Mouse (Mus musculus): ENCODE data around the gene Csad.

Gene Csad

DNA sequence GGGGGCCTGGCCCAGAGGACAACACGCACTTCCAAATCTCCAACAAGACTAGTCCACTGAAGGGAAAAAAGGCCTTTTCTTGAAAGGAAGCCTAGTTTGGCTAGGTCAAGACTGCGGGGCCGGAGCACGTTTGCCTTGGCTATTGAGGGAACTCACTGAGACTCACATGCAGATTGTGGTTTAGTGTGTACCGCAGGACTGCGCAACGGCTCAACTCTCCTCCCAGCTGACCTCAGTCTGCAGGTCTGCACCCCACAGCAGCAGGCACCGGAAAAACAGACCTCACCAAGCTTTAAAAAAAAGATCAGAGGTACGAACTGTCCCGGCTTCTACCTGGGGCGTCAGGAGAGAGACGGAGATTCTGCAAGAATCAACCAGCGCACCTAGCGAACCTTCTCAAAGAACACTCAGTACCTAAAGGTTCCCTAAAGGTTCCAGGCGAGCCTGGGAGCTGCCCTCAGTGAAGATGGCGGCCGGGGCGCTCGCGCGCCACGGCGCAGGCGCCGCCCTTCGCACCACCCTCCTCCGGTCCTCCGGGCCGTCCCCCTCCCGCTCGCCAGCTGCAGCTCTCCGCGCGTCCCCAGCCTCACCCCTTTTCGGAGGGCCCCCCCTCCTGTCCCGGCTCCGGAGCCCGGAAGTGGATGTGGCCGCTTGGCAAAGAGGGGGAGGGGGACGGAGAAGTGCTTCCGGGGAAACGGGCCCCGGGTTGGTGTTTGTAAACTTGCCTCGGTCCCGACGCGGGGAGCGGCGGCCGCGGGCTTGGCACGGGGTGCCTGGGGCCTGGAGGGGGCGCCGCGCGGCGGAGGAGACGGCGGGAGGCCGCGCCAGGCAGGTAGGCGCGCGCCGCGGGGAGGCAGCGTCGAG is 1.3 kb downstream of the Csad start, which contains the start of gene Zfp740:
Gene Zfp740, plus strand, starts transcription at position 279 of the 864 bp plus-strand sequence.
- in situ Hi-C loops (cut with MboI, MseI) = no loop called here

DNA sequence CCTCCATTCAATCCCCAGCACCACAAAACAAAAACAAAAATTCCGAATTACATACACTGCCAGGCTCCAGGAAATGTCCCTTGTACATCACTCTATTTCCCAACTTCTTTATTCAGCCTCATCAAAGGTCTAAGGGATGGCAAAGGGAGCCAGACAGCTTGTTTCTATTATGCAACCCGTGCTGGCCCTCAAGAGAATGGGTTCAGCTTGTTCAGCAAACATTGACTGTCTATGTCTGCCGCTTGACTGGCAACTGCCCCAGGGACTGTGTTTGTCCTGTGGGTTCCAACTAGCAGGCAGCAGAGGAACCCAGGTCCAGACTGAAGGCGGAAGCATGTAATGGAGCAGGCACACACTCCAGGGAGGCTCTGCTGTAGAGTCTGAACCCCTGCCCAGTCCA is 5.7 kb downstream of the Csad start:
- in situ Hi-C loops (cut with MboI, MseI) = no loop called here

DNA sequence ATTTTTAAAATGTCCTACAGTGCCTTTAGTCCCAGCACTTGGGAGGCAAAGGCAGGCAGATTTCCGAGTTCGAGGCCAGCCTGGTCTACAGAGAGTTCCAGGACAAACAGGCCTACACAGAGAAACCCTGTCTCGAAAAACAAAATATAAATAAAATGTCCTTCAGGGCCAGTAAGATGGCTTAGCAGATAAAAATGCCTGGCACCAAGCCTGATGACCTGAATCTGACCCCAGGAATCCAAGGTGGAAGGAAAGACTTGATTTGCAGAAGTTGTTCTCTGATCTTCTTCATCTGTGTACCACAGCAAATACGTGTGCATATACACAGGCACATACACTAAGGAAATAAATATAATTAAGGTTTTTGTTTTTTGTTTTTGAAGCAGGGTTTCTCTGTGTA is 9.2 kb downstream of the Csad start:
- in situ Hi-C loops (cut with MboI, MseI) = no loop called here

DNA sequence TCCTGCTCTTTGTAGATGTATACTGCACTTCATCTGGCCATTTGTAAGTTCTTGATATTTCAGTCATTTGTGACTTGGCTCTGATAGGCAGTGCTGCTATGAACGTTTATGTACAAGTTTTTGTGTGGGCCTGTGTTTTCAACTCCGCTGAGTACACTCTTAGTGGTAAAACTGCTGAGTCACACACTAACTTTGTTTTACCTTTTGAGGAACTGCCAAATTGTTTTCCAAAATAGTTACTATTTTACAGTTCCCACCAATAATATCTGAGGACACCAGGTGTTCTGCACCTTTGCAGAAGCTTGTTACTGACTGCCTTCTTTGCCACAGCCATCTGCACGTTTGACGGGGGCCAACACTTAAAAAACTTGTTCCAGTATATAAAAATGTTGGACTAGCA is 10.1 kb downstream of the Csad start:
- in situ Hi-C loops (cut with MboI, MseI) = no loop called here

DNA sequence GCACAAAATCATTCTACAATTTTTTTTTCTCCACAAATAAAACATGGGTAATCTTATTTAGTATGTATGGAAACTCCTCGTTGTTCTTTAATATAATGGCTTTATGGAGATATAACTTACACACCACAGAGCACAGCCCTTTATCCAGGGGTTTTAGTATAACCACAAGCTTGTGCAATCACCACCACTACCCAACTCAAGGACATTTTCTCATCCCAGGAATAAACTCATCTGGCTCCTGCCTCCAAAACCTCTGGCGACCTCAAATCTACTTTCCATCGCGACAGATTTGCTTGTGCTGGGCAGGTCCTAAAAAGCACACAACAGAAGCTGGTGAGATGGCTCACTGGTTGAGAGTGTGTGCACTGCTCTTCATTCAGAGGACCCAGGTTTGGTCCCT is 10.9 kb downstream of the Csad start:
- in situ Hi-C loops (cut with MboI, MseI) = no loop called here

DNA sequence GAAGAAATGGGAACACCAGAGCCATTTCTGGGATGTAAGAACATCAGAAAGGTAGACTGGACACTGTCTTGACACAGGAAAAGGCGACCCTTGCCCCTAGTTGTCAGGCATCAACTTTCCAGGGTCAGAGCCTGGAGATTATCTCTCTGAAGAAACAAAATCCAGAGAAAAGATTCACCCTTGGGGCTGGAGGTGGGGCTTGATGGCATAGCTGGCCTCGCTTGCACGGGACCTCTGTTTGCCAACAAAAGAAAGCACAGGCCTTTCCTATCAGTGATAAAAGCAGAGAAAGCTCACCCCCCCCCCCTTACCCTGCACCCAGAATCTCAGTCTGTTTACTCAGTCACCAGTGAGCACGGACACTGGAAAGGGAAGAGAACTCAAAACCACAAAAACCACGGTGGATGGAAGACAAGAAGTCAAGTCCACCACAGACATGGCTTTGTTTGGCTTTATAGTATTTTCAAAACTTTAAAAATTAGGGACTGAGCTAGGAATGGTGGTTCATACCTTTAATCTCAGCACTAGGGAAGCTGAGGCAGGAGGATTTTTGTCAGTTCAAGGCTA is 11.6 kb downstream of the Csad start:
- in situ Hi-C loops (cut with MboI, MseI) = no loop called here

DNA sequence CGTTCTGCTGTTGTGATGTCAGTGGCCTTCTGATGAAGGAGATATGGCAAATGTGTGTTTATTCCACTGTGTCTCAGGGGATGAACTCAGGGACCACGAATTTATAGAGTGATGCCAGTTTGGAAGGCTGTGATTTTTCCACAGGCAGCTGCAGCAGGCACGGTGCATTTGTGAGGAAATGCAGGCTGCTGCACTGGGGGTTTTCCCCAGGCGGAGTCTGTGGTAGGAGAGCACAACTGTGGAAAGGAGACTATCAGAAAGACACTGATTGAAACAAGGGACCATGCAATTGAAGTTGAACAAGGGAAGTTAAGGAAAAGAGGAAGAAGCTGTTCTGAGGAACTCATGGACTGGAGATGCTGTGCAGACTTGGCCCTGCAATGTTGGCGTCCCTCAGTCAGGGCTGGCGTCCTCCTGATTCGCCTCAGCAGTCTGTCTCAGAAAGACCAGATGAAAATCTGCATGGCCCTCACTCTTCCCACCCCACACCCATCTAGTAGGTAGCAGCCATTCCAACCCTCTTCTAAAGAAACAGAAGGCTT is 12.2 kb downstream of the Csad start:
- in situ Hi-C loops (cut with MboI, MseI) = no loop called here

DNA sequence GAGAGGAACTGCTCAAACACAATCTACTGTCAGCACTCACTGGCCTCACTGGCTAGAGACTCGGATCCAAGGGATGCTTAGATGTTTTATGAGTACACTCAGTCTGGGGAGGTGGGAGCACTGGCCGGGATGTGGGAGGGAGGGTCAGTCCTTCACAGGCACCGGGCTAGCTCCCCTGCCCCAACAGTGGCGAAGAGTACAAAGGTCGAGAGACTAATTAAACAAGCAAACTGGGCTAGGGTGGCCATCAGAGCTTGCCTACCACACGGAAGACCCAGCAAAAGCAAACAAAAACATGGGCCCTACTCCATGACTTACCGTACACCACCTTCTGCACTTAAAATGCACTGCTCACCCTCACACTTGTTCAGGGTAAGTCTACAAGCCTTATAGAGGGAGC is 12.8 kb downstream of the Csad start:
- in situ Hi-C loops (cut with MboI, MseI) = no loop called here

DNA sequence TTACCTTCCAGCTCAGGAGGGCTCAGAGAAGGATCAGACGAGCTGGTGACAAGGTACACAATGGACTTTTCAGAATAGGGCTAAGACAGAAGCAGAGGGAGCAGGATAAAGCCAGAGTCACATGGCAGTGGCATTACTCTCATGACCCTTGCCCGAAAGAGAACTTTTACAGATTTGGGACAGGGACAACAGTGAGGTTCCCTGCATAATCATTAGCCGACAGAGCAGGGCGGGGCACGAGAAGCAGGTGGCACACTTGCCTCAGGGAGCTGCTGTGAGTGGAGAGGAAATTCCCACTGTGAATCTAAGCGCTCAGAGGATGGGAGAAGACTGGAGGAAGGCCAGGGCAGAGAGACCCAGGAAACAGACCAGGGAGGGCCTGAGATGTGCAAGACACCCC is 15.6 kb downstream of the Csad start:
- in situ Hi-C loops (cut with MboI, MseI) = no loop called here

DNA sequence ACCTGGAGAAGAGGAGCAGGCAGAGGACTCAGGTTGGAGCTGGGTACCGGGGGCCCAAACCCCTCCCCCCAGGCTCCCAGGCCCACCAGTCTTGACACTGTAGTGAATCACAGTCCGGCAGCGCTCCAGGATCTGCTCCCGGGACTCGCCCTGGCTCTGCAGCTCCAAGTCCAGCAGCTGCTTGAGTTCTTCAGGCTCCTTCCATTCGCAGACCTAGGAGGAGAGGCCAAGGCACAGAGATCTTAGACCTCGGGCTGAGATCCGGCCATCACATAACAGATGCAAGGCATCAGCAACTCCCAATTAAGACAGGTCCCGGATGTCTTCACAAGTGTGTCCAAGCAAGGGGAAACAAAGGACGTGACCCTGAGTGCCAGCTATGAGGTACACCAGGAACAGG is 16.4 kb downstream of the Csad start:
- in situ Hi-C loops (cut with MboI, MseI) = no loop called here

DNA sequence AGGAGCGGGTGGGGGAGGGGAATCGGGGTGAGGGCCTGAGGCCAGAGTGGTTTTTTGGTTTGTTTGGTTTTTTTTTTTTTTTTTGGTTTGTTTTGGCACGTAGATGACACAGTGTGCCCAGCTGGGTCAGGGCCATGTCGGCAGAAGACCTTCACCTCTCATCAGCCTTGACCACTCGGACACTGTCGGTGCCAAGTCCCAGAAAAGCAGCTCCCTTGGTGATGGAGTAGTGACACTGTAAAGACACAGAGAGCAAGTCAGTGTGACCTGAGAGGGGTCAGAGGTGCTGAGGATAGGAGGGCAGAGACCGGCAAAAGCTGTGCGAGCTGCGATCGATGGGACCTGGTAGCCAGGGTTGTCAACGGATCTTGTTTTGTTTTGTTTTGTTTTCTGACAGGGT is 18.3 kb downstream of the Csad start:
- in situ Hi-C loops (cut with MboI, MseI) = no loop called here

DNA sequence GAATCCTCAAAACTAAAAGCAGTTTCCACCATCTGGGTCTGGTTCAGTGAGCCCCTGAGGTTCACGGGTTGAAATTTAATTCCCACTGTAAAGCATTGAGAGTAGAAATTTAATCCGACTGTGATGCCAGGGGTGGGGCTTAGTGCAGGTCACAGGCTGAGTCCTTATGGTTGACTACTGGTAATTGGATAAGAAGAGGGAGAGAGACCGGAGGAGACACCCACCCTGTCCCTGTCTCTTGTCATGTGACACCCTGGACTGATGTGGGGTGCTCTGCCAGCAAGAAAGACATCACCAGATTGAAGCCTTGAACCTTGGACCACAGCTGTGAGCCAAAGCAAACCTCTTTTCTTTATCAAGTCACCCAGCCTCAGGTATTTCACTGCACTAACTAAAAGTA is 21.4 kb downstream of the Csad start:
- in situ Hi-C loops (cut with MboI, MseI) = no loop called here

DNA sequence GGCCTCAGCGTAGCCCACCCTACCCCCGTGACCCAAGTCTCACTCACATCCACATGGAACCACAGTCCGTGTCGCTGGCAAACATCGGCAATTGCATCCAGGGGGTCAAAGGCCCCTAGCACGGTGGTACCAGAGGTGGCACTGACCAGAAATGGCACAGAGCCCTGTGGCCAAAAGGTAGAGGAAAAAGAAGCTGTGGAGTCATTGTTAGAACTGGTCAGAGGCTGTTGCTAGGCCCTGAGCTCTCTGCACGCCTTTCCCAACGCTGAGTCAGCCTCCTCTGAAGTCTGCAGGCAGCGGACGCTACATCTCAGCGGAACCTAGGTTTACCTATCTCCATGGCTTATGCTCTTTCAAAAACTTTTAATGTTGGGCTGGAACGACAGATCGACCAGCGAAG is 24.6 kb downstream of the Csad start:
- in situ Hi-C loops (cut with MboI, MseI) = loop anchor here (5.0 kb wide), 1 partner anchor 42 kb away; no protein-coding TSS in a partner anchor

DNA sequence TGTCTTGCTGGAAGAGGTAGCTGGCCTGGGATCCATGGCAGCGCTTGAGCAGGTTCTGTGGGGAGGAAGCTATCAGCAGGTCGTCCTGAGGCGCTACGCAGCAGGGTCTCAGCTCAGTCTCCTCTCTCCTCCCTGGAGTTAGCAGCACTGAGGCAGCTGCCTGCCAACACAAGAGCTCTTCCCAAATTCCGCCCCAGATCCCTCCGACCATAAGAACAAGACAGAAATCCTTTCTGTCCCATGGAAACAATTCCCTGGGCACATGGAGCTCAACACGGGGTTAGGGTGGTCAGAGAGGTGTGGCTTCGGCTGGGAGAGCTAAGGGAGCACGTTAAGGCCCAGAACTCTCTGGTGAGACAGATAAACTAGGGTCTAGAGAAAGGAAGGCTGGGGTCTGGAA is 25.4 kb downstream of the Csad start:
- in situ Hi-C loops (cut with MboI, MseI) = loop anchor here (5.0 kb wide), 1 partner anchor 43 kb away; no protein-coding TSS in a partner anchor

DNA sequence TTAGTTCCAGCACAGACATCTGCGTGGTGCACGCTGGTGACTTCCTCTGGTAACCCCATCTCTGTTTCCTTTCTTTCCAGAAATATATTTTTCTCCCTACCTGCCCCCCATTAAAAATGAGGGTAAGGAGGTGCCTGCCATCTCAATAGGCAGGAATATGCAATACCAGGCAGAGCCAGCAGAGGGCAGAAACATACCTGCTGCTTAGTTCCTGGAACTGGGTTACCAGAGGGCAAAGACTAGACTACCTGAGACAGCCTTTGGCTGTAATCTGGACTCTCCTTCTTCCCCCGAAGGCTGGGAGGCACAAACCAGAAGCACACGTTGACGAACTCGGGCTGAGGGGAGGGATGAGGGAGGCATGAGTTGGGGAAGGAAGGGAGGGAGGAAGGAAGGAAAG is 26.2 kb downstream of the Csad start:
- in situ Hi-C loops (cut with MboI, MseI) = loop anchor here (5.0 kb wide), 1 partner anchor 44 kb away; no protein-coding TSS in a partner anchor

DNA sequence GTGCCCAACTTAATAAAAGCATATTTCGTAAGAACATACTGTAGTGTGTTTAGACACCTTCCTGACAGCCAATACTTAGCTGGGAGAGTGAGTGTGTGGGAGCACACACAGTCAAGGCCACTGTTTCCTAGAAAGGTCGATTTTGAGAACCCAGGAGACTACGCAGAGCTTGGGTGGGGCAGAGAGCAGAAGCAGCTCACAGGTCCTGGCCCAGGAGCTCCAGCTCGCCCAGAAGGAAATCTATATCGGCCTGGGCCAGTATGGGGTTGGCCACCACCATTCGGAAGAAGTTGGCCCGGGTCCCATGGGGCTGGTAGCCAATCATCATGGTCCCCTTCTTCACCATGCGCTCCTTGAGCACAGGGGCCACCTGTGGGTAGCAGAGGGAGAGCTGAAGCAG is 27.1 kb downstream of the Csad start:
- in situ Hi-C loops (cut with MboI, MseI) = loop anchor here (5.0 kb wide), 1 partner anchor 45 kb away; no protein-coding TSS in a partner anchor

DNA sequence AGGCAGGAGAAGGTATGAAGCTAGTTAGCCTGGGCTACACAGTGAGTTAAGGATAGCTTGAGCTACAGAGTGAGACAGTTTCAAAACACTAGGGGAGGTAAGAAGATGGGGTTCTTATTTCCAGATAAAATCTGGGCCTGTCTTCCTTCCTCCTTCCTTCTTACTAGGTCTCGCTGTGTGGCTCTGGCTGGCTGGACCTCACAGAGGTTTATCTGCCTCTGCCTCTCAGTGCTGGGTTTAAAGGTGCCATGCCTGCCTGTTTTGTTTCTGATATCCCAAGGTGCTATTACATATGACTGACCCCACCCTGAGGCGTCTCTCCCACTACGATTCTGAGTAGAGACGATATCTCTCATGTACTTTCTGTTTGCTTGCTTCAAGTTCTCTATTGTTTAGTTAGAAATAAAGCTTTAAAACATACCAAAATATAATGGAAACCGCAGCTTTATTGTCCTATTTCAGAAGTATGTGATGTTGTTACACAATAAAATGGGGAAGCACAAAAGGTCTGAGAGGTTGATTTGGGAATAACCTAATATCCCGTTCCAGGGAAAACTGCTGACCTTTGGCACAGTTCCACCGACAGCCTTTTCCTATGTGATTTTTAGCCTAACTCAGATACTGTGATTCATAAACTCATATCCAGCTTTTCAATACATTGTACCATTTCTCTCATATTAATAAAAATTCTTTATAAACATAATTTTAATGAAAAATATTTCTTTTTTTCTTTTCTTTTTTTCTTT is 27.8 kb downstream of the Csad start:
- in situ Hi-C loops (cut with MboI, MseI) = loop anchor here (5.0 kb wide), 1 partner anchor 46 kb away; no protein-coding TSS in a partner anchor

DNA sequence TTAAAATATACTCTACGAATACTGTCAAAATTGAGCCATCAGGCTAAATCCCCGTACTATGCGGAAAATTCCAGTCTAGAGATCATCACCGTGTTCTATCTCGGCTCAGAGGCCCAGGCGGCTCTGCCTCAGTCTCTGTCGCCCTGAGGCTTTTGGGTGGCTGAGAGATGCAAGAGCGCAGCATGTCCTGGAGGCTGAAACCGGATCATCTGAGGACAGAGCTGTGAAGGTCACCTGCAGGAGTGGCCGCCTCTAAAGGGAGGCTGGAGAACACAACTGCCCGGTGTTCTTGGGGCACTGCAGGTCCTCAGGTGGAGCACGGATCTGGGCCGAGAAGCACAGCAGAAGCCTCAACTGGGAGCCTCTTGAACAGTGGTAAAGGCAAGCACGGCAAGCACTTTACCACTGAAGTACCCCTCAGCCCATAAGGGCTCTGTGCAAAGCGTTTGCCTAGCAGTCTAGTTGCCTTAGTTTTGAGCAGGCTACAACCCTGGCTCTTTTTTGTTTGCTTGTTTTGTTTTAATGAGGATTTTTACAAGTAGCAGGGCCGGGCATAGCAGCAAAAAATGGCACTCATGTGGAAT is 28.7 kb downstream of the Csad start:
- in situ Hi-C loops (cut with MboI, MseI) = loop anchor here (5.0 kb wide), 1 partner anchor 46 kb away; no protein-coding TSS in a partner anchor

DNA sequence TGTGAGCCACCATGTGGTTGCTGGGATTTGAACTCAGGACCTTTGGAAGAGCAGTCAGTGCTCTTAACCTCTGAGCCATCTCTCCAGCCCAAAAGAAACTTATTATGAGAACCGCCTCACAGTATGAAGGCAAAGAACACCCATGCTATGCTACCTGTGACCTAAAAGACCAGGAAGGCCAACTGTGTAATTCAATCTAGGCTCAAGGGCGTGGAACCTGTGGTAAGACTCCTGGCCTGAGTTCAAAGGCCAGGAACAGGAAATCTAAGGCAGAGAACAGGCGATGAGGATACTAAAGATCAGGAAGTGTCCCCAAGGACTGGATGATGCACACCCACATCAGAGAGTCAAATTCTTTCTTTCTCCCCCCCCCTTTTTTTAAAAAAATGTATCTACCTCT is 30.9 kb downstream of the Csad start:
- in situ Hi-C loops (cut with MboI, MseI) = no loop called here

DNA sequence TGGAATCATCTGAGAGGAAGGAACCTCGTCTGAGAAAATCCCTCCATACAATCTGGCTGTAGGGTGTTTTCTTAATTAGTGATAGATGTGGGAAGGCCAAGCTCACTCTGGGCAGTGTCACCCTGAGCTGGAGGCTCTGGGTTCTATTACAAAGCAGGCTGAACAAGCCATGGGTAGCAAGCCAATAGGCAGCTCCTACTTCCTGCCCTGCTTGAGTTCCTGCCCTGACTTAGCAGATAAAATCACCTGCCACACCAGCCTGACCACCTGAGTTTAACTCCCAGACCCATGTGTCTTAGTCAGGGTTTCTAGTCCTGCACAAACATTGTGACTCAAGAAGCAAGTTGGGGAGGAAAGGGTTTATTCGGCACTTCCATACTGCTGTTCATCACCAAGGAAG is 35.5 kb downstream of the Csad start:
- in situ Hi-C loops (cut with MboI, MseI) = no loop called here

DNA sequence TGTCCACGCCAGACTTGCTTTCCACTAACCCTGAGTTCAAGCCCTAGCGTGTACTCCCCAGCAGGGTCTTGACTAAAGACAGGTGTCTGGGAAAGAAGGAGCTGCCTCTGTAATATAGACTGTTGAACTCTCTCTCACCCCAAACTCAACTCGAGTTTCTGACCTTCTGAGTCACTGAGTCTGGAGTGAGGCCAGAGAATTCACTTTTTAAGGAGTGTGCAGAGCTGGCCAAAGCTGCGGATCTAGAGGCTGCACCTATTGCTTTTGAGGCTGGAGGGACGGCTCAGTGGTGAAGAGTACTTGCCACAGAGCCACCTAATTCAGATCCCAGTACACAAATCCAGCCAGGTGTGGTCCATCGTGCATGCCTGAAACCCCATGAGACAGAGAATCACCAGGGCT is 36.9 kb downstream of the Csad start:
- in situ Hi-C loops (cut with MboI, MseI) = no loop called here

Data from T-helper 2 cell (primary cell).